Mouse (Mus musculus): ENCODE measurements around the gene Tnp2. TPM values are rescaled to one million over a fixed set of nuclear protein-coding genes. Genes with fewer than 3 reads are reported as not detected.

Tnp2 gene
- polyA plus RNA-seq, 1 experiment from 2014 or later: not detected

DNA sequence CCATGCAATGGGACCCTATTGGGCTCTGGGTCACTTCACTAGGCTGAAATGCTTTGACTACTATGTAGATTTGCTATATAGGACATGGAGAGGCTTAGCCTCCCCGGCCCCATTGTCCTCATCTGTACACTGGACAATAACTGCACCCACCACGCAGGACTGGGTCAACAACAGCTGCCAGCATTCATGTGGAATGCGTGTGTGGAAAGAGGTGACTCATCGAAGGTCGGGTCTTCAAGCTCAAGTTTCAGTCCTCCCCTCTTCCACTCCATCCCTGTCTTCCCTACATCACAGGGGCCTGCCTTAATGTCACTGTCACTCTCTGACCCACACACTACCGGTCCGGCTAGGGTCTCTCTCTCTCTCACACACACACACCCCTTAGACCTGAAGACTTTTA is 12.1 kb downstream of the Tnp2 start:
- no peaks in the 10 kb centered on the region for H3K36me3 ChIP-seq
- H3K9me3 ChIP-seq: no peaks in the 10 kb centered on the region
- no peak for ATAC-seq (ENCODE audit: low FRiP score, low read depth)
- no peaks in the 10 kb centered on the region for H3K4me1 ChIP-seq
- no peak overlapping the region for H3K4me2 ChIP-seq (replicated peaks)
- no peaks in the 10 kb centered on the region for H3K27me3 ChIP-seq (replicated peaks)
- no peak overlapping the region for H3K4me3 ChIP-seq
- H3K9ac ChIP-seq: no peak overlapping the region
- 68% methylated on average over 7 of the region's 7 CpGs for WGBS
- no peak overlapping the region for H3K27ac ChIP-seq

DNA sequence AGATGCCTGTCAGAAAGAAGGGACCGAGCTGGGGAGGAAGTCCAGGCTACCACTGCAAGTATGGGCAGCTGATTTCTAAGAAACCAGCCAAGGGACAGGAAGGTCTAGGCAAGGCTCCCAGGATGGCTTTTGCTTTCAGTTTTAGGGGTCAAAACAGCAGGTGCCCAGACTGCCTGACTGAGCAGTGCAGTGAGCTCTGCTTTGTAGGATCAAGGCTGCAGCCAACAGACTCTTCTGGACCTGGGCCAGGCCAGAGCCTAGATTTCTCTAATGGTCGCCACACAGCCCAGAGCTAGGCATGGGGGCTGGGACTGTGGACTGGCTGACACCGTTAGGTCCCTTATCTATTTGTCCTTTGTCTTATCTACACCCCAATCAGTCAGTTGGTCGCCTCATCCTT is 13.7 kb downstream of the Tnp2 start:
- no peaks in the 10 kb centered on the region for H3K27me3 ChIP-seq (replicated peaks)
- ATAC-seq (ENCODE audit: low FRiP score, low read depth): no peak
- 77% methylated on average over 4 of the region's 4 CpGs for WGBS

DNA sequence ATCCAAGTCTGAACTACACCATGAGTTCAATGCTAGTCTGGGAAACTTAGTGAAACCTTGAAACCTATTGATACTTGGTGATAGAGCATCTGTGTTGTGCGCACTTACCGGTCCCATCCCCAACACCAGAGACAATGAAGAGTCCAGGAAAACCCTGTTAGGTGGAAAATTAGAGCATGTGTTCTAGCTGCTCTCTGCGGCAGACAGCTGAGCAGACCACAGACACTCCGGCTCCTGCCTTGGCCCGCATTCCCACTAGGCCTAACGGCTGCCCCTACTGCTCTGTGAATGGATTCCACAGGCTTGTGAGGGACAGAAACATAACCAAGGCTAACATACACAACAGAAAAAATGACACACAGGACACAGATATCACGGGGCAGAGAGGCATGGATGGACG is 14.9 kb downstream of the Tnp2 start:
- no peaks in the 10 kb centered on the region for H3K4me1 ChIP-seq
- no peak overlapping the region for H3K27ac ChIP-seq
- H3K9me3 ChIP-seq: no peaks in the 10 kb centered on the region
- WGBS: 90% methylated on average over 8 of the region's 8 CpGs
- no peaks in the 10 kb centered on the region for H3K36me3 ChIP-seq
- no peak for ATAC-seq (ENCODE audit: low FRiP score, low read depth)
- no peaks in the 10 kb centered on the region; the same call in 1 of the 2 replicates for H3K27me3 ChIP-seq (replicated peaks)
- no peak overlapping the region for H3K9ac ChIP-seq
- H3K4me2 ChIP-seq (replicated peaks): no peak overlapping the region
- H3K4me3 ChIP-seq: no peak overlapping the region

More for the DNA sequence above, 13.7 kb downstream of the Tnp2 start:
- no peak overlapping the region for H3K27ac ChIP-seq
- no peaks in the 10 kb centered on the region for H3K36me3 ChIP-seq
- no peaks in the 10 kb centered on the region for H3K9me3 ChIP-seq
- H3K4me3 ChIP-seq: no peak overlapping the region
- H3K4me2 ChIP-seq (replicated peaks): no peak overlapping the region
- H3K9ac ChIP-seq: no peak overlapping the region
- H3K4me1 ChIP-seq: no peaks in the 10 kb centered on the region

DNA sequence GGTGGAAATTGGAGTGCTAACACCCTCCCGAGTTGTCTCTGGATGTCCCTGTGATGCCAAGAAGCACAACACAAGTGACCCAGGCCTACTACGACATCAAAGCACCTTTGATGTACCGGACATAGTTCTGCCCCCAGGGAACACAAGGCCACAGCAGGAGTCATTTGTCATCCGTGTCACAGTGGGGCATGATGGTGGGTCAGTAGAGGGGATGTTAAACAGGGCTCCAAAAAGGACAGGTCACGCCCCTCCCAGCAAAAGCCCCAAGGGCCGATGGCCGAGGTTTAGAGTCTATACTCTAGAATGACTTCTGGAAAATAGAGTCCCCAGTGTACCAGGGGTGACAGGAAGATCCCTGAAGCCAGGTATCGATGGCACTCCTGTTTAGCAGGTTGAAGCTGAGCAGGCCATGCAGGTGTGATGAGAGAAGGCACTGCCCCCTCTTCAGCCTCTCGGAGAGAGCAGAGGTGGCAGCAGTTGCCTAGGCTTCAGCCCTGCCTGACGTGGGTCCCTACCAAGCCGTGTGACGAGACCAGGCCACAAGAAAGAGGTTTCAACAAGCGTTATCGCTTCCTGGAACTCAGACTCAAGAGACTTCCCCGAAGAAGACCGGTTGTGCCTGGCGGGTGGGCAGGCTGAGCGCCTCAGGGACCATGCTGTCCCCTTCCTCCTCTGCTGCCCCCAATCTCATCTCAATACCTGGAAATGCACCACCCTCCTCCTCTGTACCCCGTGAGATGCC is 16.5 kb downstream of the Tnp2 start:
- H3K27ac ChIP-seq: no peak overlapping the region
- no peaks in the 10 kb centered on the region for H3K9me3 ChIP-seq
- no peaks in the 10 kb centered on the region for H3K4me1 ChIP-seq
- H3K27me3 ChIP-seq (replicated peaks): no peaks in the 10 kb centered on the region; the same call in 1 of the 2 replicates
- H3K4me2 ChIP-seq (replicated peaks): no peak overlapping the region
- no peak for ATAC-seq (ENCODE audit: low FRiP score, low read depth)
- WGBS: 39% methylated on average over 19 of the region's 19 CpGs
- H3K9ac ChIP-seq: no peak overlapping the region
- H3K4me3 ChIP-seq: no peak overlapping the region
- no peaks in the 10 kb centered on the region for H3K36me3 ChIP-seq

DNA sequence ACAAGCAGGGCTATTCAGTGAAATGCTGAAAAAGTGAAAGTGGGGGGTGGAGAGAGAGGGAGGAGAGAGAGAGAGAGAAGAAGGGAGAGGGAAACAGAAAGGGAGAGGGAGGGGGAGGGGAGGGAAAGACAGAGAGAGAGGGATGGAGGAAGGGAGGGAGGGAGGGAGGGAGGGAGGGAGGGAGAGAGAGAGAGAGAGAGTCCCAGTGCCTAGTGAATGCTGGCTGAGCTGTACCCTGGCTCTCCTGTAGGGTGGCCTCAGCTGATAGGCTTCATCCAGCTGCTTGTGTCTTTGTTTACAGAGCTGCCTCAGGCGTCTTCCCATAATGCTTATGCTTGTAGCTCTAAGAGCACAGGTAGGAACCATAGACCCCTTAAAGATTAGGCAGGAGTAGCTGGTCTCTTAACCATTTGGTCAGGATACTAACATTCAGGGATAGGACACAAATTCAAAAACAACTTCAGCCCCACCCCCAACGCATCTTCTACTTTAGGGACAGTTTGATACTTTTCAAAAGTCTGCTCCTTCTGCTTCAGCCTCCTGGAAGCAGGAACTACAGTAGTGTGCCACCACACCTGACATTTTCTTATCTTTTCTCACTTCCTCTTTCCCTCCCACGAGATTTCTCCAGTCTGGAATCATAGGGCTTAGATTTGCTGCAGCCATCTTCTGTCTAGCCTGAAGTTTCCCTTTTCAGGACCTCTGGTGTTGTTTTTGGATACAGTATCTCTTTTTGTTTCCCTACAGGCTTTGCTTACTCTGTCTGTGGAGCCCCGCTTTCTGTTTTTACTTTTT is 17.7 kb downstream of the Tnp2 start:
- Histone ChIP-seq H3K4me2 (replicated peaks) (no peak overlapping the region), H3K27me3 (replicated peaks) (no peaks in the 10 kb centered on the region; the same call in 1 of the 2 replicates), H3K4me3 (no peak overlapping the region), H3K9me3 (no peaks in the 10 kb centered on the region), H3K9ac (no peak overlapping the region), H3K4me1 (no peaks in the 10 kb centered on the region), H3K27ac (no peak overlapping the region), H3K36me3 (no peaks in the 10 kb centered on the region)
- WGBS: 55% methylated on average over 4 of the region's 4 CpGs
- ATAC-seq (ENCODE audit: low FRiP score, low read depth): no peak

DNA sequence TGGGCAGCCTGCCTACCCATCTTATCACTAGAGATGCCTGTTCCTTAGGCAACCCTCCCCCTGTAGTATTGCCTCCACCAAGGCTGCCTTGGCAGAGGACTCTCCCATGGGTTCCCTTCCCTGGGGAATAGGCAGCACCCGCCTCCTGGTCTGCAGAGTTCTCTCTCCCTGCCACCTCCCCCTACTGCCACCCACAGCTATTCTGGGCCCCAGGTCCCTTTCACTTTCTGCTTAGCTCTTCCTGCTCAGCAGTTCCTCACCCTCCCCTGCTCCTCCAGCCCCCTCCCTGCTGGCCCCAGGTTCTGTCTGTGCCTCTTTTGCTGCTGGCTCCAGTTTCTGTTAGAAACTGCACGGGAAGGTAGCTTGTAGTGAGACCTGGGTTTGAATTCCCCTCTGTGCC is 18.8 kb downstream of the Tnp2 start:
- Histone ChIP-seq H3K4me1 (no peaks in the 10 kb centered on the region), H3K27me3 (replicated peaks) (no peaks in the 10 kb centered on the region; the same call in 1 of the 2 replicates), H3K36me3 (no peaks in the 10 kb centered on the region), H3K4me3 (no peak overlapping the region), H3K9ac (no peak overlapping the region), H3K4me2 (replicated peaks) (no peak overlapping the region), H3K9me3 (no peaks in the 10 kb centered on the region), H3K27ac (no peak overlapping the region)
- ATAC-seq (ENCODE audit: low FRiP score, low read depth): no peak
- WGBS: 51% methylated on average over 2 of the region's 2 CpGs

DNA sequence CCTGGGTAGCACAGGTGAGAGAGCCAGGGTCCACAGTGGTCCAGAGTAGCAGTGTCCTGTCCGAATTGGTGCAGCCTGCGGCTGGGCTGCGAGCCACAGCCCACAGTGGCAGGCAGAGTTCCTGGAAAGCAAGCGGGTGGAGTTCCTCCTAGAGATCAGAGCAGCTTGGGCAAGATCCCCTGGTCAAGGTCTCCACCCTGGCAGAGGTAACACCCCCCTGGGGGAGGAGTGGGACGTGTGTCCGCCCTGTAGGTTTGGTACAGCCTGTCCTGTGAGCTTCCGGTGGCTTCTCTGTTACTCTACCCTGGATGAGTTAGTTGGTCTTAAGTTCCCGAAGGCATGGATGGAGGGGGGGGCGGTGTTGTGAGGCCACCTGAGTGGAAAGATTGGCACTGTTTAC is 19.6 kb downstream of the Tnp2 start:
- H3K4me1 ChIP-seq: no peaks in the 10 kb centered on the region
- H3K36me3 ChIP-seq: no peaks in the 10 kb centered on the region
- H3K27me3 ChIP-seq (replicated peaks): no peaks in the 10 kb centered on the region; the same call in 1 of the 2 replicates
- no peak overlapping the region for H3K4me3 ChIP-seq
- H3K9ac ChIP-seq: no peak overlapping the region
- 63% methylated on average over 9 of the region's 9 CpGs for WGBS
- no peaks in the 10 kb centered on the region for H3K9me3 ChIP-seq
- no peak for ATAC-seq (ENCODE audit: low FRiP score, low read depth)
- H3K4me2 ChIP-seq (replicated peaks): no peak overlapping the region
- H3K27ac ChIP-seq: no peak overlapping the region

DNA sequence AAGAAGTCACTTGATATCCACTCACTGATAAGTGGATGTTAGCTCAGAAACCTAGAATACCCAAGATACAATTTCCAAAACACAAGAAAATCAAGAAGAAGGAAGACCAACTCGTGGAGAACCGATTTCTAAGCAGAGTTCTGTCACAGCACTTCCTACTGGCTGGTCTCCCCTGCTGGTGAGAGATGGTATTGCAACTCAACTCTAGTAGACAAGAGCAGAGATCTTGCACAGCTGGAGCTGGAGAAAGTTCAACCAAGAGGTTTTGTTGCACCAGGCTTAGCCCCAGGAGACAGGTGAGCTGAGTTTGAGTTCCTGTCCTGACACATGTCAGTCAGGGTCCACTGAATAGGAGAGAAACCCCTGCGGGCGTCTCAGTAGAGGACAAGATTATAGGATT is 21.3 kb downstream of the Tnp2 start:
- WGBS: 56% methylated on average over 4 of the region's 4 CpGs
- no peak for ATAC-seq (ENCODE audit: low FRiP score, low read depth)
- H3K27ac ChIP-seq: no peak overlapping the region
- no peak overlapping the region for H3K4me2 ChIP-seq (replicated peaks)
- H3K27me3 ChIP-seq (replicated peaks): no peaks in the 10 kb centered on the region; the same call in 1 of the 2 replicates
- no peaks in the 10 kb centered on the region for H3K4me1 ChIP-seq
- no peak overlapping the region for H3K9ac ChIP-seq
- no peaks in the 10 kb centered on the region for H3K9me3 ChIP-seq
- no peak overlapping the region for H3K4me3 ChIP-seq
- H3K36me3 ChIP-seq: no peaks in the 10 kb centered on the region

DNA sequence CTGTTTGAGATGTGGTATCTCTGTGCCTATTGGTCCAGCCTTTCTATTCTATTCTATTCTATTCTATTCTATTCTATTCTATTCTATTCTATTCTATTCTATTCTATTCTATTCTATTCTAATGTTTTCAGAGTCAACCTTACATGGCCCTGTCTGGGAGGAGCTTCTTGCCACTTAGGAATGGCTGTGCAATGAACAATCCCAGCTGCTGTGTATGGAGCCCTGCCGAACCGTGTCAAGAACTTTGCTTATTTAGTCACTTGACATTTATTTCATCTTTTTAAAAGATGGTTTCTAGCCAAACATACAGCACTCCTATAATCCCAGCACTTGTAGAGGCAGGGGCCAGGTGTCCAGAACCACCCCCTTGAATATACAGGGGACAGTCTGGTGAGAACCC is 24.1 kb downstream of the Tnp2 start:
- 70% methylated on average over 2 of the region's 2 CpGs for WGBS

DNA sequence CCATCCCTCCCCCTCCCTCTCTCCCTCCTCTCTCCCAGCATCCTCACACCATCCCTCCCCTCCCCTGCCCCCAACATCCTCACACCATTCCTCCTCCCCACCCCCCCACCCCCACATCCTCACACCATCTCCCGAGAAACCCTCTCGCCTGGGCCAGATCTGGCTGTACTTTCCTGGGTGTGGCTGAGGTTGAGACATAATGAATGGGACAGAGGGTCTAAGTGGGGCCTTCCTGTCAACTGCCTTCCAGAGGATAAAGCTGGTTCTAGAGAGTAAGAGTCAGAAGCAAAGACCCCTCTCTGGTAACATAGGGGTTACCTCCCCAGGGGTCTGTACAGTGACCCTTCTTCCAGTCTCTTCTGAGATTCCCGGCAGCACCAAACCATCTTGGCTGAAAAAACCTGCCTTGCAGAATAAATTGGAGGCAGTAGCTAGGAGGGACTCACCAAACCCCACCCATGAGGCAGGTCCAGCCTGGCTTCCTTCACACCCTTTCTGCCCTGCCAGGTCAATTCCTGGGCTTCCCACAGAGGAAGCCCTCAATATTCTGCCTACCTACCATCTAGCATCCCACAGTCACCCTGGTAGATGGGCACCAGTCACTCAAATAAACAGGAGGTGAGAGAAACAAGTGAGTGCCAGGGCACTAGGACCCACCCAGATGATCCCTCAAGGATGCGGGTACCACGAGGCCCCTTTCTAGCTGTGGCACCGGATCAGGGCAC is 24.8 kb downstream of the Tnp2 start:
- no peaks in the 10 kb centered on the region for H3K36me3 ChIP-seq
- no peaks in the 10 kb centered on the region; the same call in 1 of the 2 replicates for H3K27me3 ChIP-seq (replicated peaks)
- peaks cover 5% of the 10 kb centered on the region; the same call in 1 of the 2 replicates for H3K4me1 ChIP-seq
- no peaks in the 10 kb centered on the region for H3K9me3 ChIP-seq
- H3K9ac ChIP-seq: no peak overlapping the region
- no peak overlapping the region for H3K27ac ChIP-seq
- H3K4me3 ChIP-seq: no peak overlapping the region
- no peak for ATAC-seq (ENCODE audit: low FRiP score, low read depth)
- no peak overlapping the region for H3K4me2 ChIP-seq (replicated peaks)
- whole genome bisulfite sequencing: 68% methylated on average over 6 of the region's 6 CpGs

More for the DNA sequence above, 24.1 kb downstream of the Tnp2 start:
- no peaks in the 10 kb centered on the region for H3K36me3 ChIP-seq
- H3K9me3 ChIP-seq: no peaks in the 10 kb centered on the region
- no peak overlapping the region for H3K9ac ChIP-seq
- H3K4me3 ChIP-seq: no peak overlapping the region
- H3K4me2 ChIP-seq (replicated peaks): no peak overlapping the region
- no peak overlapping the region for H3K27ac ChIP-seq
- no peak for ATAC-seq (ENCODE audit: low FRiP score, low read depth)
- no peaks in the 10 kb centered on the region; the same call in 1 of the 2 replicates for H3K27me3 ChIP-seq (replicated peaks)
- peaks cover 5% of the 10 kb centered on the region; the same call in 1 of the 2 replicates for H3K4me1 ChIP-seq

DNA sequence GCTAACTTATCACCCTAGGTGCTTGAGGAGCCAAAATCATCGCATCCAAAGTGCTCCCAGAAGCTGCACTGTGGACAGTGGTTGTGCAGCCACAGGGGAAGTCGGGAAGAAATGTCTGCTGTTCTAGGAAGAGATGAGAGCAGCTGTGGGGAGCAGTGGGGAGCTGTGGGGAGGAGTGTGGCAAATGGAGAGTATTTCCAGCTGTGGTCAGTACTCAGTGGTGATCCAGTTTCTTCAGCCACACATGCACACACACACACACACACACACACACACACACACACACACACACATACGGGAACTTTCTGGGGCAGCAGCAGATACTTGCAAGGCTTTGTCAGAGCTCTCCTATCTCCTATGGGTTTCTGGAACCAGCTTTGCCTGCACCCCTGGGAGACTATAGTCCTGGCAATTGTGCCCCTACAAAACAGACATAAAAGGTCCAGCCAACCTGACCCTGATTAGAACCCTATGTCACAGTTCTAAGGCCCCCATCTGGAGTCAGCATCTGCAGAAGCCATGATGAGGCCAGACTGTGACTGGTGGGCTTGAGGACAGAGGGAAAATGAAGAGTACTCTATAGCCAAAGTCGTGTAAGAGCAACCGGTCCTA is 25.8 kb downstream of the Tnp2 start:
- Histone ChIP-seq H3K36me3 (no peaks in the 10 kb centered on the region), H3K4me2 (replicated peaks) (no peak overlapping the region), H3K27ac (no peak overlapping the region), H3K9ac (no peak overlapping the region), H3K27me3 (replicated peaks) (no peaks in the 10 kb centered on the region), H3K4me3 (no peak overlapping the region), H3K9me3 (no peaks in the 10 kb centered on the region), H3K4me1 (peaks cover 5% of the 10 kb centered on the region; the same call in 1 of the 2 replicates)
- no peak for ATAC-seq (ENCODE audit: low FRiP score, low read depth)
- 73% methylated on average over 5 of the region's 5 CpGs for WGBS

DNA sequence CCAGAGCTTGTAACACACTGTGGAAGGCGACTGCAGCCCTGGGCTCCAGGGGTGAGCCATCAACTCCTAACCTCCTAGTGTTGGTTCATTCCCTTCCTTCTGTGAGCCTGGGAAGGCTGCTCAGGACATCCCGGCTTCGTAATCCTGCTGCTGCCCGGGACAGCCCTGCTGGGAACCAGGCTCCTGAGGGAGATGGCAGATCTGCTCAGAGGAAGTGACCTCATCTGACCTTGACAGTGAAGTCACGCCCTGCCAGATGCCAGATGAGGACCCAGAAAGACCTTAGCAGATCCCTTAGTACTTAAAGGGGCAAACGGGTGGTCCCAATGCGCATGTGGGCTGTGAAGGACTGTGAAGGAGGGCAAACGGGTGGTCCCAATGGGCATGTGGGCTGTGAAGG is 27.3 kb downstream of the Tnp2 start:
- H3K4me3 ChIP-seq: no peak overlapping the region
- no peak overlapping the region for H3K9ac ChIP-seq
- no peaks in the 10 kb centered on the region for H3K27me3 ChIP-seq (replicated peaks)
- no peak for ATAC-seq (ENCODE audit: low FRiP score, low read depth)
- H3K27ac ChIP-seq: no peak overlapping the region
- no peaks in the 10 kb centered on the region for H3K36me3 ChIP-seq
- peaks cover 5% of the 10 kb centered on the region; the same call in 1 of the 2 replicates for H3K4me1 ChIP-seq
- no peak overlapping the region for H3K4me2 ChIP-seq (replicated peaks)
- WGBS: 70% methylated on average over 8 of the region's 8 CpGs
- H3K9me3 ChIP-seq: no peaks in the 10 kb centered on the region
